Mouse (Mus musculus): ENCODE measurements around the gene Iqschfp. TPM values are rescaled to one million over a fixed set of nuclear protein-coding genes. Genes with fewer than 3 reads are reported as not detected.

Iqschfp gene
- total RNA-seq (2023): not detected

DNA sequence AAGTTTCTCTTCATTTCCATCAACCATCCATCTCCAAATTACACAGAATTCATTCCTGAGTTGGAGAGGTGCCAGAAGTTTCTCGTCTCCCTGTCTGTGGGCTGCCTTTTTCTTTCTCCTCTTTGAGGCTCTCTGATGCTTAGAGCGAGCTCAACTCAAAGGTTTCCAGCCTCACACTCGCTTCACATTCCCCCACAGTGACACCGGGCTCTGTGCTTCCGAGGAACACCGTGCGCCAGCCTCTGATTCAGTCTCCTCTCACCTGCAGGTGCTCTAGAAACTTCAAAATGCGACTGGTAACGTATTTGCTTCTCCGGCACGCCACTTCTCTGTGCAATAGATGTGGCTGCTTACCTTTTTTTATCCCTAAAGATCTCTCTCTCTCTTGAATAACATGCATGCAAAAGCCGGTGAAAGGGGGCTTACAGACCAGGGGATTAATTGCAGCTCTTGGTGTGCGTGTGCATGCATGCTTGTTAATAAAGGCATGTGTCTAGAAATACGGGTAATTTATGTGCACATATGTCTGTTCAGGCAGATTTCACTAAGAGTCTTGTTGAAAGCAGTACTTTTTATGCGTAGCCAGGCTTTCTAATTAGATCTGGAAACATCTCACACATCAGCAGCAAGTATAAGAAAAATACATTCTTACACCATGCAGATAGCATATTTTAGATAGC, at the start of gene Iqschfp, which contains the start of gene Iqcj:
Gene Iqschfp (plus strand): TSS at position 207 of the 680 bp plus-strand sequence.
Gene Iqcj (plus strand): TSS at position 195 of the 680 bp plus-strand sequence.

DNA sequence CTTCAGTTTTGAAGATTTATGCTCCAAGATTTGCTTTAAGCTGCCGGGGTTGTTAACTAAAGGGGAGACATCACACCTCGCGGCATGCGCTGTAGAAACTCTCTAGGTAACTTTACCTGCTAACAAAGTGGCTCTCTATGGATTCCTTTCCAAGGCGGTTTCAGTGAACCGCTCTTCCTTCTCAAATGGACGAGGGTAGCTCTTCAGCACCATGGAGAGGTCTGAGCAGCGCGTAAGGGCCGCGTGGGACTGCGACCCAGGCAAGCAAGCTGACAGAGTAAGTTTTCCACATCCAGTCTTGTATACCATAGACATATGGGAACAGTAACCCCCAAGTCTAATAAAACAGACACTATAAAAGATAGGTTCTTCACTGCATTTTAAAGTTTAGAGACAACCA, 172.7 kb downstream of the Iqschfp start, which contains the start of gene Schip1:
Gene Schip1 (plus strand): TSS at position 72 of the 400 bp plus-strand sequence.

Other genes with a start within 250 kb of the Iqschfp start
- not detected for gene Iqcj, start within 50 bp of the Iqschfp start, total RNA-seq (2023)
- gene Schip1, start 172.6 kb downstream of the Iqschfp start, total RNA-seq (2023): not detected

All from CD8-positive naive resting alpha-beta T cell, adult 57 days (primary cell).